Mouse (Mus musculus): ENCODE data around the gene Ccl7. TPM values are rescaled to one million over a fixed set of nuclear protein-coding genes. Genes with fewer than 3 reads are reported as not detected.

The Ccl7 gene
- polyA plus RNA-seq, 1 experiment from 2014 or later: 0.47 TPM

GRCm38 (mm10) chr11:82015066-82015465 lies 30.4 kb upstream of the Ccl7 start:
- ATAC-seq (ENCODE audit: insufficient read depth): no peak
- 32% methylated on average over 2 of the region's 2 CpGs for WGBS (ENCODE audit: insufficient replicate concordance)
- H3K27ac ChIP-seq (replicated peaks): no peak overlapping the region

GRCm38 (mm10) chr11:82016181-82016780 lies 29.2 kb upstream of the Ccl7 start:
- H3K9me3 ChIP-seq (replicated peaks): no peaks in the 10 kb centered on the region
- no peak overlapping the region for H3K4me2 ChIP-seq
- H3K9ac ChIP-seq: no peak overlapping the region
- H3K27ac ChIP-seq (replicated peaks): no peak overlapping the region
- no peak overlapping the region for H3K4me3 ChIP-seq (replicated peaks)
- H3K27me3 ChIP-seq: no peaks in the 10 kb centered on the region
- no peaks in the 10 kb centered on the region for H3K36me3 ChIP-seq (replicated peaks)
- 39% methylated on average over 3 of the region's 3 CpGs for WGBS (ENCODE audit: insufficient replicate concordance)
- no peaks in the 10 kb centered on the region for H3K4me1 ChIP-seq (replicated peaks)
- ATAC-seq (ENCODE audit: insufficient read depth): no peak

More at GRCm38 (mm10) chr11:82015066-82015465, 30.4 kb upstream of the Ccl7 start:
- no peak overlapping the region for H3K4me3 ChIP-seq (replicated peaks)
- no peak overlapping the region for H3K9ac ChIP-seq
- H3K36me3 ChIP-seq (replicated peaks): no peaks in the 10 kb centered on the region
- H3K27me3 ChIP-seq: no peaks in the 10 kb centered on the region
- no peak overlapping the region for H3K4me2 ChIP-seq
- H3K4me1 ChIP-seq (replicated peaks): no peaks in the 10 kb centered on the region
- no peaks in the 10 kb centered on the region for H3K9me3 ChIP-seq (replicated peaks)

GRCm38 (mm10) chr11:82019389-82019788 lies 26.1 kb upstream of the Ccl7 start:
- H3K4me2 ChIP-seq: no peak overlapping the region
- H3K4me1 ChIP-seq (replicated peaks): no peaks in the 10 kb centered on the region
- no peak overlapping the region for H3K4me3 ChIP-seq (replicated peaks)
- WGBS (ENCODE audit: insufficient replicate concordance): 35% methylated on average over 2 of the region's 2 CpGs
- H3K27ac ChIP-seq (replicated peaks): no peak overlapping the region
- no peaks in the 10 kb centered on the region for H3K27me3 ChIP-seq
- H3K36me3 ChIP-seq (replicated peaks): no peaks in the 10 kb centered on the region
- H3K9me3 ChIP-seq (replicated peaks): no peaks in the 10 kb centered on the region
- ATAC-seq (ENCODE audit: insufficient read depth): no peak
- H3K9ac ChIP-seq: no peak overlapping the region

GRCm38 (mm10) chr11:82019793-82020192 lies 25.7 kb upstream of the Ccl7 start:
- H3K4me2 ChIP-seq: no peak overlapping the region
- ATAC-seq (ENCODE audit: insufficient read depth): no peak
- no peak overlapping the region for H3K9ac ChIP-seq
- no peak overlapping the region for H3K4me3 ChIP-seq (replicated peaks)
- no peak overlapping the region for H3K27ac ChIP-seq (replicated peaks)
- H3K9me3 ChIP-seq (replicated peaks): no peaks in the 10 kb centered on the region
- H3K27me3 ChIP-seq: no peaks in the 10 kb centered on the region
- no peaks in the 10 kb centered on the region for H3K4me1 ChIP-seq (replicated peaks)
- no peaks in the 10 kb centered on the region for H3K36me3 ChIP-seq (replicated peaks)

- Histone ChIP-seq H3K27ac (replicated peaks) (no peak overlapping the region), H3K4me3 (replicated peaks) (no peak overlapping the region), H3K9ac (no peak overlapping the region), H3K27me3 (no peaks in the 10 kb centered on the region), H3K36me3 (replicated peaks) (no peaks in the 10 kb centered on the region), H3K4me1 (replicated peaks) (no peaks in the 10 kb centered on the region), H3K4me2 (no peak overlapping the region), H3K9me3 (replicated peaks) (no peaks in the 10 kb centered on the region)
- ATAC-seq (ENCODE audit: insufficient read depth): no peak
- 14% methylated on average over 3 of the region's 3 CpGs for WGBS (ENCODE audit: insufficient replicate concordance)
Observed at GRCm38 (mm10) chr11:82021406-82021805, 24.1 kb upstream of the Ccl7 start.

GRCm38 (mm10) chr11:82022504-82023056 lies 22.9 kb upstream of the Ccl7 start:
- 52% methylated on average over 6 of the region's 6 CpGs for WGBS (ENCODE audit: insufficient replicate concordance)
- Histone ChIP-seq H3K27ac (replicated peaks) (no peak overlapping the region), H3K4me1 (replicated peaks) (no peaks in the 10 kb centered on the region), H3K36me3 (replicated peaks) (no peaks in the 10 kb centered on the region), H3K27me3 (no peaks in the 10 kb centered on the region), H3K4me3 (replicated peaks) (no peak overlapping the region), H3K9me3 (replicated peaks) (no peaks in the 10 kb centered on the region), H3K4me2 (no peak overlapping the region), H3K9ac (no peak overlapping the region)
- ATAC-seq (ENCODE audit: insufficient read depth): no peak

- Histone ChIP-seq H3K9ac (no peak overlapping the region), H3K27me3 (no peaks in the 10 kb centered on the region), H3K36me3 (replicated peaks) (no peaks in the 10 kb centered on the region), H3K9me3 (replicated peaks) (no peaks in the 10 kb centered on the region), H3K4me3 (replicated peaks) (no peak overlapping the region), H3K4me2 (no peak overlapping the region), H3K27ac (replicated peaks) (no peak overlapping the region), H3K4me1 (replicated peaks) (no peaks in the 10 kb centered on the region)
- 44% methylated on average over 4 of the region's 4 CpGs for WGBS (ENCODE audit: insufficient replicate concordance)
- no peak for ATAC-seq (ENCODE audit: insufficient read depth)
Observed at GRCm38 (mm10) chr11:82023769-82024168, 21.7 kb upstream of the Ccl7 start.

GRCm38 (mm10) chr11:82030171-82030570 lies 15.3 kb upstream of the Ccl7 start:
- Histone ChIP-seq H3K36me3 (replicated peaks) (no peaks in the 10 kb centered on the region), H3K9me3 (replicated peaks) (no peaks in the 10 kb centered on the region), H3K27me3 (no peaks in the 10 kb centered on the region), H3K9ac (no peak overlapping the region), H3K4me3 (replicated peaks) (no peak overlapping the region), H3K27ac (replicated peaks) (no peak overlapping the region), H3K4me1 (replicated peaks) (no peaks in the 10 kb centered on the region), H3K4me2 (no peak overlapping the region)
- 43% methylated on average over 2 of the region's 2 CpGs for WGBS (ENCODE audit: insufficient replicate concordance)
- no peak for ATAC-seq (ENCODE audit: insufficient read depth)

- Histone ChIP-seq H3K9ac (no peak overlapping the region), H3K4me1 (replicated peaks) (no peaks in the 10 kb centered on the region), H3K9me3 (replicated peaks) (no peaks in the 10 kb centered on the region), H3K27ac (replicated peaks) (no peak overlapping the region; the same call in 1 of the 2 replicates), H3K36me3 (replicated peaks) (no peaks in the 10 kb centered on the region), H3K4me3 (replicated peaks) (no peak overlapping the region), H3K27me3 (no peaks in the 10 kb centered on the region), H3K4me2 (no peak overlapping the region)
- no peak for ATAC-seq (ENCODE audit: insufficient read depth)
Observed at GRCm38 (mm10) chr11:82032136-82032535, 13.4 kb upstream of the Ccl7 start.

GRCm38 (mm10) chr11:82032678-82033344 lies 12.7 kb upstream of the Ccl7 start:
- Histone ChIP-seq H3K9ac (no peak overlapping the region), H3K4me2 (no peak overlapping the region), H3K9me3 (replicated peaks) (no peaks in the 10 kb centered on the region), H3K4me3 (replicated peaks) (no peak overlapping the region), H3K4me1 (replicated peaks) (no peaks in the 10 kb centered on the region), H3K27ac (replicated peaks) (no peak overlapping the region; the same call in 1 of the 2 replicates), H3K27me3 (no peaks in the 10 kb centered on the region), H3K36me3 (replicated peaks) (no peaks in the 10 kb centered on the region)
- ATAC-seq (ENCODE audit: insufficient read depth): no peak
- WGBS (ENCODE audit: insufficient replicate concordance): 45% methylated on average over 8 of the region's 8 CpGs

GRCm38 (mm10) chr11:82034446-82034845 lies 11.1 kb upstream of the Ccl7 start:
- Histone ChIP-seq H3K27ac (replicated peaks) (no peak overlapping the region), H3K9ac (no peak overlapping the region)

More at GRCm38 (mm10) chr11:82034446-82034845, 11.1 kb upstream of the Ccl7 start:
- no peaks in the 10 kb centered on the region for H3K9me3 ChIP-seq (replicated peaks)
- no peak for ATAC-seq (ENCODE audit: insufficient read depth)
- 62% methylated on average over 7 of the region's 7 CpGs for whole genome bisulfite sequencing (ENCODE audit: insufficient replicate concordance)
- H3K27me3 ChIP-seq: no peaks in the 10 kb centered on the region
- H3K36me3 ChIP-seq (replicated peaks): no peaks in the 10 kb centered on the region
- no peak overlapping the region for H3K4me2 ChIP-seq
- no peak overlapping the region for H3K4me3 ChIP-seq (replicated peaks)
- no peaks in the 10 kb centered on the region for H3K4me1 ChIP-seq (replicated peaks)
